Mouse (Mus musculus) C2C12 (cell line): ENCODE data around the gene Aaas. TPM values are rescaled to one million over a fixed set of nuclear protein-coding genes. Genes with fewer than 3 reads are reported as not detected.
"Not testable (repeated sequence)": the region's sequence is repeated elsewhere in the genome, so short reads cannot be mapped to it uniquely, and the experiment has no call there.

Source experiments
- H3K27me3 ChIP-seq: one replicate; pipeline ENCODE4 v1.6.1; 2011; ENCODE audit not compliant: control insufficient read depth, insufficient read depth, insufficient read length
- H3K36me3 ChIP-seq: one replicate; pipeline ENCODE4 v1.6.1; 2011; ENCODE audit not compliant: control insufficient read depth, insufficient read depth
- H3K4me3 ChIP-seq: one replicate; pipeline ENCODE4 v1.5.1; 2011; ENCODE audit warnings: mild to moderate bottlenecking, control low read depth; ENCODE audit not compliant: poor library complexity, insufficient read depth, severe bottlenecking
- H3K79me2 ChIP-seq: one replicate; pipeline ENCODE4 v1.6.1; 2011; ENCODE audit not compliant: control insufficient read depth, insufficient read depth
- H3K79me3 ChIP-seq: one replicate; pipeline ENCODE4 v1.6.1; 2011; ENCODE audit warnings: low read depth, control low read depth
- H3ac ChIP-seq: one replicate; pipeline ENCODE3; 2011; ENCODE audit warnings: low read depth; ENCODE audit not compliant: control insufficient read depth, insufficient read length
- CEBPB ChIP-seq: IDR thresholded peaks from one replicate; pipeline ENCODE4 v1.6.1; 2011; ENCODE audit warnings: low read depth, mild to moderate bottlenecking, control low read depth, moderate library complexity
- CTCF ChIP-seq: IDR thresholded peaks from one replicate; pipeline ENCODE4 v1.5.1; 2011; ENCODE audit not compliant: control insufficient read depth, insufficient read depth, insufficient read length
- FOSL1 ChIP-seq: IDR thresholded peaks from one replicate; pipeline ENCODE4 v1.8.0; 2011; ENCODE audit warnings: mild to moderate bottlenecking, low read length; ENCODE audit not compliant: poor library complexity, insufficient read depth, severe bottlenecking
- MAX ChIP-seq: IDR thresholded peaks from one replicate; pipeline ENCODE4 v1.6.1; 2011; ENCODE audit warnings: mild to moderate bottlenecking, control low read depth
- MYOD1 ChIP-seq: IDR thresholded peaks from one replicate; pipeline ENCODE4 v1.6.1; 2011; ENCODE audit warnings: low read depth; ENCODE audit not compliant: control insufficient read depth, insufficient read length
- MYOG ChIP-seq: IDR thresholded peaks from one replicate; pipeline ENCODE4 v1.6.1; 2011; ENCODE audit not compliant: control insufficient read depth, insufficient read length; ENCODE audit errors: extremely low read depth
- USF1 ChIP-seq: IDR thresholded peaks from one replicate; pipeline ENCODE4 v1.6.1; 2011; ENCODE audit warnings: low read depth, mild to moderate bottlenecking, control low read depth, moderate library complexity
- polyA plus RNA-seq: library from polyadenylated mRNA; unstranded; fragments of >200 nt; fragmentation: generic; extraction: Trizol; gene quantifications from one replicate; pipeline ENCODE4 v1.2.1, GENCODE M21; 2012; ENCODE audit warnings: missing spikeins

Gene Aaas
- polyA plus RNA-seq, 1 experiment, result 217 TPM

- H3K79me2 ChIP-seq, result peaks cover 14% of the 10 kb centered on the region
- peaks cover 4% of the 10 kb centered on the region for H3K79me3 ChIP-seq
- H3K36me3 ChIP-seq, result peaks cover 98% of the 10 kb centered on the region
- no peaks in the 10 kb centered on the region for H3K27me3 ChIP-seq
- TF ChIP-seq CTCF (peak; percentile 51), FOSL1 (no peak), CEBPB (no peak), USF1 (no peak), MYOD1 (no peak), MAX (peak; percentile 66), MYOG (no peak)
- H3K4me3 ChIP-seq, result no peak overlapping the region
- H3ac ChIP-seq, result no peak overlapping the region
These were observed 9.0 kb downstream of the Aaas start for GRCm38 (mm10) chr15:102341580-102341979.

- H3K36me3 ChIP-seq, result peaks cover 92% of the 10 kb centered on the region
- no peak for TF ChIP-seq CEBPB
- TF ChIP-seq USF1, result no peak
- no peak for TF ChIP-seq MAX
- TF ChIP-seq FOSL1, result no peak
- no peak for TF ChIP-seq MYOG
- no peak for TF ChIP-seq CTCF
- no peak for TF ChIP-seq MYOD1
These were observed 11.0 kb downstream of the Aaas start for GRCm38 (mm10) chr15:102339612-102340011.

GRCm38 (mm10) chr15:102336946-102337345 is 13.6 kb downstream of the Aaas start:
- H3K27me3 ChIP-seq, result no peaks in the 10 kb centered on the region
- H3K4me3 ChIP-seq, result no peak overlapping the region
- H3K79me2 ChIP-seq, result peaks cover 27% of the 10 kb centered on the region
- TF ChIP-seq MAX (no peak), USF1 (no peak), CTCF (no peak), FOSL1 (no peak), CEBPB (no peak)
- no peak overlapping the region for H3ac ChIP-seq
- peaks cover 23% of the 10 kb centered on the region for H3K79me3 ChIP-seq
- peaks cover 90% of the 10 kb centered on the region for H3K36me3 ChIP-seq

More at GRCm38 (mm10) chr15:102339612-102340011, 11.0 kb downstream of the Aaas start:
- no peak overlapping the region for H3K4me3 ChIP-seq
- no peaks in the 10 kb centered on the region for H3K79me2 ChIP-seq
- H3ac ChIP-seq, result no peak overlapping the region
- H3K27me3 ChIP-seq, result no peaks in the 10 kb centered on the region
- H3K79me3 ChIP-seq, result no peaks in the 10 kb centered on the region

GRCm38 (mm10) chr15:102335925-102336324 is 14.6 kb downstream of the Aaas start:
- peaks cover 31% of the 10 kb centered on the region for H3K79me2 ChIP-seq
- peaks cover 25% of the 10 kb centered on the region for H3K79me3 ChIP-seq
- H3ac ChIP-seq, H3K27me3 ChIP-seq, H3K4me3 ChIP-seq: not testable (repeated sequence)
- TF ChIP-seq MAX, result peak; percentile 18
- H3K36me3 ChIP-seq, result peaks cover 80% of the 10 kb centered on the region

GRCm38 (mm10) chr15:102335254-102335653 is 15.3 kb downstream of the Aaas start:
- Histone ChIP-seq H3K36me3 (peaks cover 79% of the 10 kb centered on the region), H3K79me3 (peaks cover 25% of the 10 kb centered on the region), H3K27me3 (no peaks in the 10 kb centered on the region), H3ac (no peak overlapping the region), H3K4me3 (no peak overlapping the region), H3K79me2 (peaks cover 31% of the 10 kb centered on the region)
- no peak for TF ChIP-seq CEBPB
- no peak for TF ChIP-seq MYOG
- no peak for TF ChIP-seq FOSL1
- TF ChIP-seq USF1, result no peak
- no peak for TF ChIP-seq CTCF
- no peak for TF ChIP-seq MYOD1
- TF ChIP-seq MAX, result no peak

- Histone ChIP-seq H3K79me2 (peaks cover 50% of the 10 kb centered on the region), H3K4me3 (peak within 1 kb of the TSS; percentile 64), H3K27me3 (no peaks in the 10 kb centered on the region), H3K36me3 (peaks cover 66% of the 10 kb centered on the region), H3K79me3 (peaks cover 34% of the 10 kb centered on the region), H3ac (peak within 1 kb of the TSS; percentile 64)
- TF ChIP-seq MAX, result peak; percentile 96
- no peak for TF ChIP-seq CTCF
- no peak for TF ChIP-seq MYOD1
These were observed 19.0 kb downstream of the Aaas start, which contains the start of gene Myg1 for GRCm38 (mm10) chr15:102331610-102332015. TSS of gene Myg1 (plus strand) at chr15:102331709.
